Mouse (Mus musculus) midbrain, embryonic 16.5 days (tissue): ENCODE measurements at regions not wholly inside any gene's neighbourhood (a gene's known extent, or its start where the extent isn't known, plus 50 kb on each side); places are given as distances from the start of the nearest gene placed in this dataset.

Source experiments
- ATAC-seq: fragments of 200-750 bp; cut with Nextera tagmentation; 2 replicates; pipeline ENCODE4 v1.8.0; 2017; ENCODE audit warnings: moderate TSS enrichment
- H3K27ac ChIP-seq: fragments of 300-500 bp; sonication (generic); 2 replicates; pipeline ENCODE4 v1.5.1; 2014; ENCODE audit warnings: mild to moderate bottlenecking, low read length, mixed read lengths
- H3K27me3 ChIP-seq: fragments of 300-500 bp; sonication (generic); 2 replicates; pipeline ENCODE4 v1.6.1; 2014; ENCODE audit warnings: low read depth, low read length, mixed read lengths; ENCODE audit not compliant: control insufficient read depth, insufficient read depth
- H3K36me3 ChIP-seq: fragments of 300-500 bp; sonication (generic); 2 replicates; pipeline ENCODE4 v1.6.1; 2014; ENCODE audit warnings: mild to moderate bottlenecking, low read length, moderate library complexity, mixed read lengths; ENCODE audit not compliant: control insufficient read depth, insufficient read depth
- H3K4me1 ChIP-seq: fragments of 300-500 bp; sonication (generic); 2 replicates; pipeline ENCODE4 v1.6.1; 2014; ENCODE audit warnings: mild to moderate bottlenecking, low read length, mixed read lengths; ENCODE audit not compliant: control insufficient read depth, insufficient read depth
- H3K4me2 ChIP-seq: fragments of 300-500 bp; sonication (generic); 2 replicates; pipeline ENCODE4 v1.6.1; 2014; ENCODE audit warnings: mild to moderate bottlenecking, low read length, mixed read lengths
- H3K4me3 ChIP-seq: fragments of 300-500 bp; sonication (generic); 2 replicates; pipeline ENCODE4 v1.5.1; 2014; ENCODE audit warnings: low read depth, mild to moderate bottlenecking, low read length, moderate library complexity, mixed read lengths
- H3K9ac ChIP-seq: fragments of 300-500 bp; sonication (generic); 2 replicates; pipeline ENCODE4 v1.6.1; 2014; ENCODE audit warnings: low read depth, low read length, mixed read lengths
- H3K9me3 ChIP-seq: fragments of 300-500 bp; sonication (generic); replicated peaks from 2 replicates; pipeline ENCODE4 v1.6.1; 2014; ENCODE audit warnings: mild to moderate bottlenecking, low read length, mixed read lengths; ENCODE audit not compliant: control insufficient read depth, poor library complexity, severe bottlenecking
- WGBS: fragments of 180-500 bp; shearing (Covaris S2); extraction: QIAGEN DNeasy Blood & Tissue Kit; methylation state at CpG from one replicate; pipeline ENCODE4 v1.1.7; 2014; 5-methylcytosine and 5-hydroxymethylcytosine counted together

- no peaks in the 10 kb centered on the region for H3K27me3 ChIP-seq
- 80% methylated on average over 3 of the region's 3 CpGs for WGBS
- H3K4me3 ChIP-seq, result no peak overlapping the region
- H3K4me1 ChIP-seq, result no peaks in the 10 kb centered on the region
- H3K4me2 ChIP-seq, result no peak overlapping the region
- ATAC-seq, result no peak
- H3K36me3 ChIP-seq, result peaks cover 2% of the 10 kb centered on the region; the same call in 1 of the 2 replicates
- H3K9ac ChIP-seq, result no peak overlapping the region
- H3K27ac ChIP-seq, result no peak overlapping the region
- no peaks in the 10 kb centered on the region for H3K9me3 ChIP-seq
Observed at GRCm38 (mm10) chr12:93207596-93207995, 1358.6 kb upstream of the Sel1l start.

- H3K4me2 ChIP-seq, result no peak overlapping the region
- whole genome bisulfite sequencing, result 70% methylated on average over 1 of the region's 1 CpGs
- H3K4me3 ChIP-seq, result no peak overlapping the region
- H3K27ac ChIP-seq, result no peak overlapping the region
- ATAC-seq, result no peak
- no peaks in the 10 kb centered on the region for H3K9me3 ChIP-seq
- H3K27me3 ChIP-seq, result no peaks in the 10 kb centered on the region
- no peaks in the 10 kb centered on the region for H3K4me1 ChIP-seq
- no peaks in the 10 kb centered on the region for H3K36me3 ChIP-seq
- H3K9ac ChIP-seq, result no peak overlapping the region
Observed at GRCm38 (mm10) chr12:93188940-93189339, 1340.0 kb upstream of the Sel1l start.

GRCm38 (mm10) chr12:93173744-93174143 lies 1324.8 kb upstream of the Sel1l start:
- Histone ChIP-seq H3K36me3 (no peaks in the 10 kb centered on the region), H3K27ac (no peak overlapping the region), H3K4me3 (no peak overlapping the region), H3K27me3 (no peaks in the 10 kb centered on the region), H3K4me1 (no peaks in the 10 kb centered on the region), H3K9me3 (no peaks in the 10 kb centered on the region), H3K9ac (no peak overlapping the region), H3K4me2 (no peak overlapping the region)
- WGBS, result 93% methylated on average over 5 of the region's 5 CpGs
- no peak for ATAC-seq

GRCm38 (mm10) chr12:93160252-93160651 lies 1311.3 kb upstream of the Sel1l start:
- no peak overlapping the region for H3K27ac ChIP-seq
- no peak for ATAC-seq
- no peaks in the 10 kb centered on the region for H3K27me3 ChIP-seq
- H3K36me3 ChIP-seq, result no peaks in the 10 kb centered on the region
- WGBS, result 91% methylated on average over 4 of the region's 4 CpGs
- H3K4me1 ChIP-seq, result no peaks in the 10 kb centered on the region
- no peak overlapping the region for H3K9ac ChIP-seq
- no peak overlapping the region for H3K4me3 ChIP-seq
- H3K4me2 ChIP-seq, result no peak overlapping the region
- no peaks in the 10 kb centered on the region for H3K9me3 ChIP-seq

- H3K27me3 ChIP-seq, result no peaks in the 10 kb centered on the region
- H3K9me3 ChIP-seq, result no peaks in the 10 kb centered on the region
- no peak overlapping the region for H3K4me2 ChIP-seq
- WGBS, result 61% methylated on average over 6 of the region's 6 CpGs
- H3K4me3 ChIP-seq, result no peak overlapping the region
- ATAC-seq, result no peak
- no peaks in the 10 kb centered on the region; the same call in 1 of the 2 replicates for H3K4me1 ChIP-seq
- no peak overlapping the region for H3K9ac ChIP-seq
- H3K36me3 ChIP-seq, result no peaks in the 10 kb centered on the region
- no peak overlapping the region for H3K27ac ChIP-seq
Observed at GRCm38 (mm10) chr12:93152618-93153245, 1303.8 kb upstream of the Sel1l start.

- no peaks in the 10 kb centered on the region for H3K36me3 ChIP-seq
- H3K9me3 ChIP-seq, result no peaks in the 10 kb centered on the region
- H3K9ac ChIP-seq, result no peak overlapping the region
- H3K27ac ChIP-seq, result no peak overlapping the region
- no peak overlapping the region for H3K4me3 ChIP-seq
- no peak overlapping the region for H3K4me2 ChIP-seq
- H3K27me3 ChIP-seq, result no peaks in the 10 kb centered on the region
- no peaks in the 10 kb centered on the region; the same call in 1 of the 2 replicates for H3K4me1 ChIP-seq
- WGBS, result 62% methylated on average over 7 of the region's 7 CpGs
- peak; percentile 66; the same call in 1 of the 2 replicates for ATAC-seq
Observed at GRCm38 (mm10) chr12:93151530-93151929, 1302.6 kb upstream of the Sel1l start.

GRCm38 (mm10) chr12:93142265-93142664 lies 1293.3 kb upstream of the Sel1l start:
- Histone ChIP-seq H3K4me1 (no peaks in the 10 kb centered on the region), H3K36me3 (no peaks in the 10 kb centered on the region), H3K27ac (no peak overlapping the region), H3K4me2 (no peak overlapping the region), H3K27me3 (no peaks in the 10 kb centered on the region), H3K9me3 (no peaks in the 10 kb centered on the region; the same call in 1 of the 2 replicates), H3K9ac (no peak overlapping the region), H3K4me3 (no peak overlapping the region)
- WGBS, result 38% methylated on average over 3 of the region's 3 CpGs
- ATAC-seq, result no peak

GRCm38 (mm10) chr12:93136395-93136794 lies 1287.4 kb upstream of the Sel1l start:
- Histone ChIP-seq H3K36me3 (no peaks in the 10 kb centered on the region), H3K4me2 (no peak overlapping the region), H3K9me3 (no peaks in the 10 kb centered on the region; the same call in 1 of the 2 replicates), H3K4me1 (no peaks in the 10 kb centered on the region), H3K4me3 (no peak overlapping the region), H3K9ac (no peak overlapping the region), H3K27ac (no peak overlapping the region), H3K27me3 (no peaks in the 10 kb centered on the region)
- WGBS, result 39% methylated on average over 5 of the region's 5 CpGs
- ATAC-seq, result no peak

GRCm38 (mm10) chr12:93122216-93122615 lies 1273.3 kb upstream of the Sel1l start:
- H3K27ac ChIP-seq, result no peak overlapping the region
- H3K4me1 ChIP-seq, result no peaks in the 10 kb centered on the region
- H3K4me2 ChIP-seq, result no peak overlapping the region
- 91% methylated on average over 2 of the region's 2 CpGs for WGBS
- no peak overlapping the region for H3K9ac ChIP-seq
- ATAC-seq, result no peak
- H3K4me3 ChIP-seq, result no peak overlapping the region
- no peaks in the 10 kb centered on the region for H3K27me3 ChIP-seq
- no peaks in the 10 kb centered on the region for H3K9me3 ChIP-seq
- no peaks in the 10 kb centered on the region for H3K36me3 ChIP-seq
